Mouse (Mus musculus): Measurements from ENCODE around the gene Tmc5. TPM values are rescaled to one million over a fixed set of nuclear protein-coding genes. Genes with fewer than 3 reads are reported as not detected.

The Tmc5 gene
- polyA plus RNA-seq, 1 experiment from 2014 or later: 2.0 TPM

DNA sequence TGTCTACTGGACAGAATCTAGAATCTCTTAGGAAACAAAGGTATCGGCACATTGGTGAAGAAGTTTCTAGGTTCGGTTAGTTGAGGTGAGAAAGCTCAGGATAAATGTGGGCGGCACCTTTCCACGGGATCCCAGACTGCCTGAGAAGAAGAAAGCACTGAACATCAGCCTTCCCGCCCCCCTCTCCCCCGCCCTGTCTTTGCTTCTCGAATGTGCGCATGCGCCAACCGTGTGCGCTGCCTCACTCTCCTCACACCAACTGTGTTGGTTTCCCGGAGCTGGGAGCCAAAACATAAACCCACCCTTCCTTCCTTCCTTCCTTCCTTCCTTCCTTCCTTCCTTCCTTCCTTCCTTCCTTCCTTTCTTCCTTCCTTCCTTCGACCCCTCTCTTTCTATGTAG, 13.6 kb downstream of the Tmc5 start:
- DNase-seq (ENCODE audit: low spot score): no peak

DNA sequence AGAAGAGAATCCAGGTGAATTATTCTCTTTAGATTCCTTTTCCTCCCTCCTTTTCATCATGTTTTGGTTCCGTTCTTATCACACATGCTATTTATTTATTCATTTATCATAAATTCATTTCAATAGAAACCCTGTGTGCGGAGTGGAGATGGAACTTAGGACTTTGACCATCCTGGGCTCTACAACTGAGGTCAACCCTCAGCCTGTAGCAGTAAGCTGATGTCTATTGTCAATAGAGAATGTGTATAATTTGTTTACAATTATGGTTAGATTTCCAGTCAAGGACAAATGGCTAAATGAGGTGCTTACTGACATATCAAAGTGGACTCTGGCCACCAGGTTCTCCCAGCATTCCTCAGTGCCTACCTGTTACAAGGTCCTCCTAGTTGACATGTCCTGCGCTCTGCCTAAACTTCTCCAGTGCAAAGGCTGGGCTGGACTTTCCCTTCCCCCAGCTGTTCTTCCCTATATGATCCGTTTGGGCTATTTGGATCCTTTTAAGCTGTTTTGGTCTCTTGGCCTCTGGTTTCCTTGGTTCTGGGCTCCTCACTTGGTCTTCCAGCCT, 14.2 kb downstream of the Tmc5 start:
- DNase-seq (ENCODE audit: low spot score): no peak

DNA sequence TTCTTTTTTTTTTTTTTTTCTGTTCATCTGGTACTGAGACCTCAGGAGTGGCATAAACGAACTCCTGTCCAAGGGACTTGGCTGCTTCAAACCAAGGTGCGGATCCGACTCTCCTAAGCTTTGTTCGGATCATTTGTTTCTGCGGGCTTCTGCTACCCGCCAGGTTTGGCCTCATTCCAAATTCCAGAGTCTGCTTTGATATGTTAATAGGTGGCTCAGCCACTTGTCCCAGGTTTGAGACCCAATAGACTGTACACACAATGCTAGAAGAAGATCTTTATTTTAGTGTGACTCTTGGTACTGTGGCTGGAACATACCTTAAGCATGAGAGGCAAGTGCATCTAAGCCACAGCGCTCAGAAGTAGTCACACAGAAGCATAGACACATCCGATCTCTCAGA, 14.8 kb downstream of the Tmc5 start:
- DNase-seq (ENCODE audit: low spot score): no peak

DNA sequence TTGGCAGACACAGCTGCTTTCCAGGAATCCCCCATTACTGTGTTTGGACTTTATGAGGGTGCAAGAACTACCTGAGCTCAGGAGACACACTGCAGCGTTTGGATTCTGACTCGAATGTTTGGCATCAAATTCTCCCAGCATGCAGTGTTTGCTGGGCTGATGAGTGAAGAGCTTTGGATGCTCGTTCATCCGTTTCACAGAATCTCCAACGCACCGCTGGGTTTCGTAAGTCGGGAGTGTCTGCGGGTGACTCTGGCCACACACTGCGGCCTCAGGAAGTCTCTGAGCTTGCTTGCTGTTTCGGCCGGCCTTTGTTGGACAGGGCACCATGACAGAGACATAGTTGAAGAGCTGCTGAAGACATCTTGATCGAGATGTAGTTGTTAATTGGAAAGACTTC, 17.0 kb downstream of the Tmc5 start:
- DNase-seq (ENCODE audit: low spot score): no peak

DNA sequence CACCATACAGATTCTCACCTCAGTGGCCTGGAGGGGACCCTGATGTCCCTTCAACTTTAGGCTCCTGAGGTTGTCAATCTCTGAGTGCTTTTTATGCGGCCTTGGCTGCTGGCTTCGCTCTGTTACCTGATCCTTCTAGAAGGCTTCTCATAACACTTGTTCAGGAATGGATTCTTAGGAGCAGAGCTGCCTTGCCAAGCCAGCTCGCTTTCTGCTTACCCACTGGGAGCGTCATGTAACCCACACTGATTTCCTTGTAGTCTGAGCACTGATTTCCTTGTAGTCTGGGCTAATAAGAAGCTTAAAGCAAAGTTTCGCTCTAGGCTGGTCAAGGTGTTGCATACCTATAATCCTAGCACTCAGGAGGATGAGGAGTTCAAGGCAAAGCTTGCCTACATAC, 21.0 kb downstream of the Tmc5 start:
- no peak for DNase-seq (ENCODE audit: low spot score)

DNA sequence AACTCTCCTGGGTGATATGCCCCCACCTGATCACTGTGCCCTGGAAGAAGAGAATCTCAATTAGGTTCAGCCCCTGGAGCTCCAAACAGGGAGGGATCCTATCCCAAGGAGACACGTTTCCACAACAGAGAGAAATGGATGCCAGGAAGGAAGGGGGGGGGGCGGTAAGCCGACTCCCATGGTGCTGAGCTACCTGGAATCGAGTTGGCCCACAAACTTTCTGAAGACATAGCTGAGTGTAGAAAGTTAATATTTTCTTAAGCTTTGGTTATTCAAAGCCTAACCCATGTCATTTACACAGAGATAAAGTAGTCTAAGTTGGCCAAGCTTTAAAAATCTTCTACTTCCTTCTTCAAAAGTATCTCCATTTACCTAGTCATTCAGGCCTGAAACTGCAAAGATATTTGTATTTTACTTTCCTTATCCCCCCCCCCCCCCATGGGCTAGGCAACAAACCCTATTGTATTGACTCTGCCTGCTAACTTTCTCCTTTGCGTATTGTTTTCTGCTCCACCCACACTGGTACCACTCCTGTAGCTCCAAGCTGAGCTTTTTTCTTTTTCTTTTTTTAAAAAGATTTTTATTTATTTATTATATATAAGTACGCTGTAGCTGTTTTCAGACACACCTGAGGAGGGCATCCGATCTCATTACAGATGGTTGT, 23.3 kb downstream of the Tmc5 start:
- no peak for DNase-seq (ENCODE audit: low spot score)

DNA sequence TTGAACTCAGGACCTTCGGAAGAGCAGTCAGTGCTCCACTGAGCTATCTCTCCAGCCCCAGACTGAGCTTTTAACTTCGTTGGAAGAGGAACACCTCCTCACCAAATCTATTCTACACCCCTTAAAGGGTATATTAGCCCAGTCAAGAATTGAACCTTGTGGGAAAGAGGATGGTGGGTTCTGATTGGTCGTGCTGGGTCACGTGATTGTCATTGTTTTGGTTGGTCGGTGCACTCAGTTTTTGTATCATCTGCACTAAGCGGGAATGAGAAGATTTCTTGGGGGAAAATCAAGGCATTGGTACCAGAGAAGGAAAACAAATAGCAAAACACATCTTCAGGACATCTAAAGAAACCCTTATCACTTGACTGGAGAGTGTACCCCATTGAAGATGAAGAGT, 24.0 kb downstream of the Tmc5 start:
- DNase-seq (ENCODE audit: low spot score): no peak

DNA sequence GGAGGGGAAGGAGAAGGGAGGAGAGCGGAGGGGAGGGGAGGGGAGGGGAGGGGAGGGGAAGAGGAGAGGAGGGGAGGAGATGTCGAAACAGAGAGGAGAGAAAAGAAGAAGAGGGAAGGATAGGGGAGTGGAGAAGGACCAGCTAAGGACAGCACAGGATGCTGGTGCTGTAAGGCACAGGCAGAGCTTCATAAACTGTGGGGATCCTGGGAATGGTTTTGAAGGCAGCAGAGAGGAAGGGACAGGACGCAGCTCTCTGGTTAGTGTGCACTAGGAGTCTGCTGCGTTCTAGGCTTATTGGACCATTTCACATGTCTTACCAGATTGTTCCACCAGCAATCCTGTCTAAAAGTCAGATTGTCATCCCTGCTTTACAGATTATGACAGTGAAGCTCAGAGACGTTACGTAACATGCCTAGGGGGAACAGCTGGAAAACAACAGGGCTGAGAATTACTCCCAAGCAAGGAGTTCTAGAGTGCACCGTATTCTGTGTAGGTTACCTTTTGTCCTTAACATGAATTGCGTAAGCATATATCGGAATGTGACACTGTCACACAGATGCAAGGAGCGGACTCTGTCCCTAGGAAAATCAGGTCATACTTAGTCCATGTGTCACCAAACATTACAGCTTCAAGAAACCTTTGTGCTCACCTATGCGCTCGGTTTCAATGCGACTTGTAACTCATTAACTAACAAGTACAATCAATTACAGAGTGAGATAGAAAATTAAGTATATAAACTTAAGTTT, 30.6 kb downstream of the Tmc5 start:
- DNase-seq (ENCODE audit: low spot score): no peak

DNA sequence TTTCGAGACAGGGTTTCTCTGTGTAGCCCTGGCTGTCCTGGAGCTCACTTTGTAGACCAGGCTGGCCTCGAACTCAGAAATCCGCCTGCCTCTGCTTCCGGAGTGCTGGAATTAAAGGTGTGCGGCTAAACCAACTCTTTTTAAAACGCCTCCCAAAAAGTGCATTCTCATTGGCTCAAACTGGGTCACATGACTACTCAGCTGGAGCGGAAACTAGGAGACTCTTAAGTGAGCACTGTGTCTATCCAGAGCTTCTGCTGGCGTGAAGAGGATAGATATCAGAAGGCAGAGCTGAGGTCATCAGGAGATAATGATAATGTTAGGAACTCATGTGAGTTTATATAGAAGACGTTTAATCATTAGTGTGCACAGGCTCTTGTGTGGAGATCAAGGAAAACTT, 36.0 kb downstream of the Tmc5 start:
- no peak for DNase-seq (ENCODE audit: low spot score)

DNA sequence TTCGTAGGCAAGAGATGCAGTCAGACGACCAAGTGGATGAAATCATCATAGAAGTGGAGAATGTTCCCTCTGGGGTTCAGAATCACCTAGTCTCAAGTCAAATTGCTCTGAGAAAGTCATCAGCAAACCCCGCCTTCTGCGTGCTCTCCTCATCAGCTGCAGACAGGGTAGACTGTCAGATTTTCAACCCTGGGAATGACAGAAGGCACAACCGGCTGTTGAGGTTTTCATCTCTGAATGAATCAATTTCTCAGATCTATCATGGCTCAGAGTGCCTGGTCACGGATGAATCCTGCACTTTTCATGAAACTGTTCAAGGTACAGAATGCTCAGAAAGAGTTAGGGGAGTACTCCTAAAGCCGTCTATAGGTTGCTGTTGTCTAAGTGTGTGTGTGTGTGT, 36.9 kb downstream of the Tmc5 start:
- DNase-seq (ENCODE audit: low spot score): no peak

DNA sequence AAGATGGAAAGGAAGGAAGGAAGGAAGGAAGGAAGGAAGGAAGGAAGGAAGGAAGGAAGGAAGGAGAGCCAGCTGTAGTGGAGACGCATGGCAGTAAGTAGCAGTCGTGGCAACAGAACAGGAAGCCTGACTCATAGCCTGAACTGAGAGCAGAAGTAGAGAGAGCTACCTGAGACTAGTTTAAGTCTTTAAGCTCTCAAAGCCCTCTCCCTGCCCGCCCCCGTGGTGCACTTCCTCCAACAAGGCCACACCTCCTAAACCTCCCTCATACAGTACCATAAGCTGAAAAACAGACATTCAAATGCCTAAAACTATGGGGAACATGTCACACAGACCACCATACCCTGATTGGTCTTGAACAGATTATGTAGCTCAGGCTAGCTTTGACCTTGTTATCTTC, 40.4 kb downstream of the Tmc5 start:
- DNase-seq (ENCODE audit: low spot score): peak; percentile 45

DNA sequence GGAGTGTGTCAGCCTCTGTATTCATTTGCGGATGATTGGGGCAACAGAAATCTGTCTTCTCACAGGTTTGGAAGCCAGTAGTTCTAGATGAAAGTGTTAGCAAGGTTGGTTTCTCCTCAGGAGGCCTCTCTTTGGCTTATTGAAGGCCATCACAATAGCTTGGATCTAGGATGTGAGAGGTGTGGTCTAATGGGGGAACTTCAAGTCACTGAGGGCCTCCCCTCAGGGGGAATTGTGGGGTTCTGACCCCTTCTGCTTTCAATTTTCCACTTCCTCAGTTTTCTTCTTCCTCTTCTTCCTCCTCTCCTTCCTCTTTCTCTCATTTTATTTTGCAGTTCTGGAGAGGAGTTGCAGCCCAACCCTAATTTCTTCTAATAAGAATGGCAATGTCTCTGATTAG, 49.1 kb downstream of the Tmc5 start:
- no peak for DNase-seq (ENCODE audit: low spot score)

DNA sequence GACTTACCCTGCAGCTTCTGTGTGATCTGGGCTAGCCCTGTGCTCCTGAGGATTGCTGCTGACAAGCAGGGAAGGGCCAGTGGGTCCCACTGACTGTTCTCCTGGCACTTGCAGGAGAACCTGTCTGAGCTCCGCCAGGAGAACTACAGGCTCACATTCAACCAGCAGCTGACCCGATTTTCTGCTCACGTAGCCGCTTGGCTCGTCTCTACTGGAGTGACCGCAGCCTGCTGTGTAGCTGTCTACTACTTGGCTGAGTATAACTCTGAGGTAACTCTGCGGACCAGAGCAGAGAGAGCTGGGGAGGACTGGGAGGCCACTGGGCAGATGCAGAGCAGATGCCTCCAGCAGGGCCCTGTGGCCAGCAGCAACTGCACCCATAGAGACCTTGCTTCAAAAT, 52.2 kb downstream of the Tmc5 start:
- DNase-seq (ENCODE audit: low spot score): no peak

DNA sequence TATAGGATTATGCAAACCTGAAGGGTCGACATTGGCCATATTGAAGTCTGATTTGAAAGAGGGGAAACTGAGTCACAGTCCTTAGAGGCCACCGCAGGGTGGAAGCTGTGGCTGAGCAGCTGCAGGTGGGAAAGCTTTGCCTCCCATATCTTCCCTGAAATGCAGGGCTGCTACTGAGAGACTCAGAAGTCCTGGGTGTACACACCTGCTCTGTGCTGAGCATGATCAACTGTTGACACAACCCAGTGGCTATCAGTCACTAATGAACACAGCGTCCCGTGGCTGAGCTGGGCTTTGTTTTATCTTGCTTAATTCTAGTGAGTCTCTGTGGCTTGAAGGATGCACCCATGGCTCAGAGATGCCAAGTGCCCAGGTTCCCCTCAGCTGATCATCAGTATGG, 53.0 kb downstream of the Tmc5 start:
- no peak for DNase-seq (ENCODE audit: low spot score)

DNA sequence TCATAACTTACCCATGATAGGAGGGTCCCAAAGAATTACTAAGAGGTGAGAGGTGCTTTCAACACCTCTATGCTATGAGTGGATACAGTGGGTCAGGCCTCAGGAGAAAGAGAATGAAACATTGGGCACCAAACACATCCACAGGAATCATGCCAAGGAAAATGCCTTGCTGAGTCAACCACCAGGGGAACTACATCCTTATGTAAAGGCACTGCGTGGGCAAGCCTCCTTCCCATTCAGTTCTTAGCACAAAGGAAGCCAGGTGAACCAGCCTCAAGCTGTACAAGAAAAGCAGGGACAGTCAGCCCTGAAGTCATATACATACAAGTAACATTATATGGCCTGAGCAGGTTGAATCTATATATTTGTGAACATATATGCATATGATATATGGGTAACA, 53.8 kb downstream of the Tmc5 start:
- DNase-seq (ENCODE audit: low spot score): no peak

DNA sequence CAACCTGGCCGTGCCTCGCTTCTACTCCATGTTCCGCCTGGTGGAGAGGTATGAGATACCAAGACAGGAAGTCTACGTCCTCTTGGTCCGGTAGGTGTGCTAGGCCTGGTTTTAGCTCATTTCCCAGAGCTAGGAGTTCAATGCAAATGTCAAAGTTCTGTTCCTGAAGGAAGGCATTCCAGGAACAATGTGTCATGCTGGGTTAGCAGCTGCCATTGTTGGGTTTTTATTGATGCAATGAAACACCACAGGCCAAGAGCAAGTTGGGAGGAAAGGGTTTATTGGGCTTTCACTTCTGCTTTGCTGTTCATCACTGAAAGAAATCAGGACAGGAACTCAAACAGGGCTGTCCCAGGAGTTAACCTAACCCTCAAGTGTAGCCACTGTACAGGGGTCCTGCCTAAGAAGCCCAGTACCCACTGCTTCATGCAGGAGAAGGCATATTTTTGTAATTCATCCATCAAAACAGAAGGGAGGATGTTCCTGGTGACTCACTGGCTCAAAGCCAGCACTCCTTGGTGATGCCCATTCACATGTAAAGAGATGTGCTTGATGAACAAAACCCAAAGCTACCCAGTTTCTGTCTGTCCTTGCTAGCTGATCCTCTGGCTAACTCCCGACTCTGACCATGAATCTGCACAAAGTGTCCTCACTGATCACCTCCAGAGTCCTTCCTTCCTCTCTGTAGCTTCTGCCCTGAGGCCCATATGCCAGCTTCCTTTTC, 55.6 kb downstream of the Tmc5 start:
- no peak for DNase-seq (ENCODE audit: low spot score)

DNA sequence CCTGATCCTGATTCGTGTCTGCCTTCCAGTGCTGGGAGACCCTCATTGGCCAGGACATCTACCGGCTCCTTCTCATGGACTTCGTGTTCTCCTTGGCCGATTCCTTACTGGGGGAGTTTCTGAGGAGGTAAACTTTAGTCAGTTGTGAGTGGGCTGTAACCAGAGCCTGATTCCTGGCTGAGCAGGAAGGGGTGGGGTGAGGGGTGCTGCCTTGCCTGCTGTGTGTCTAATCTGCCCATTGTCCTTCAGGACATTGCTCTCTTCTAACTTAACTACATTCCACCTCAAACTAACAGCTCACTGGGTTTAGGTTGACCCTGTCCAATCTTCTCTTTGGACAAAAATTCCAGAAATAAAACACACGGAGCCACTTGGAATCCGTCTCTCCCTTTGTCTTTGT, 59.6 kb downstream of the Tmc5 start:
- no peak for DNase-seq (ENCODE audit: low spot score)

DNA sequence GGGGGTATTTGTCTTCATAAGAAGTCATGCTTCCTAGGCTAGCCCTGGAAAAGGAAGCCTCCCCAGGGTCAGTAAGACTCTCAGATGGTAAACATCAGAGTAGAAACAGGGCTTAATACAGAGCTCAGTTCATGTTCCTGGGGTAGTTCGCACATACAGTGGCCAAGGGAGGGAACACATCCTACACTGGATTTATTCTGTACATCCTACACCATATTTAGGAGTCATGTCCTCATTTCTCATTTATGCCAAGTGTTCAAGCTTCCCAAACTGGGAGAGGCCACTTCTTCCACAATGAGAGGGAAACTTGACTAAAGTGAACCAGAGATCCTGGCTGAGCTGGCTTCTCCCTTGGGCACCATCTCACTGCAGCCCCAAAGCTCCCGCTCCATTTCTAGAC, 70.7 kb downstream of the Tmc5 start:
- DNase-seq (ENCODE audit: low spot score): no peak

DNA sequence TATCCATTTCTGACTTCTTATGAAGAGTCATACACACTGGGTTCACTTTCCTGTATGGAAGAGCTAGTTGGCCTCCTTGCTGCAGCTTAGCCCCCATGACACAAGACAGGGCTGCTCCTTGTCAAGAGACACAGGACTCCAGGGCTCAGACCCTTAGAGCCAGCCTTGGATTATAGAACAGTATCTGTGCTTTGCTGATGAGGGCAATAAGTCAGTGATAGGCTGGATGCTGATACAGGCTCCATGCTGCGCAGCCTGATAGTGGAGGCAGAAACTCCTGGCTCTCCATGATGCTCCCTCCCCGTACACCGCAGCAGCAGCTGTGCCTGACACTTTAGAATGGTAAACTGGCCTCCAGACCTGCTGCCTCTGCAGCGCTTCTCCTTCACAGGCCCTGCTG, 73.0 kb downstream of the Tmc5 start:
- DNase-seq (ENCODE audit: low spot score): no peak

DNA sequence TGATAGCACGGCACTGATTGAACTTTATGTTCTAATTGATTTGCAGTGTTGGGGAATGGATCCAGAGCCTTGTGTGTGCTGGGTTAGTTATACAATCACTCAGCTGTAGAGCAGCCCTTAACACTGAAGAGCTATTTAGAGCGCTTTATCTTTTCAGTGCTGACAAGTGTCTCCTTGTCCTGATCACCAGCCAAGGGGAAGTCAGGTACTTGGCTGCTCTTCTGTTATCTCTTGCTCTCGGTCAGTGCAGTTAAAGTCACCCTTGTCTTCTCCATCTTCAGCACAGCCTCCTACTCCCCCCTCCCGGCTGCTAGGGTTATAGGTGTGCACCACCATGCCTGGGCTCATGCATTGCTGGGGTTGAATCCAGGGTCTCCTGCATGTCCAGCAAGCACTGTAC, 79.7 kb downstream of the Tmc5 start:
- DNase-seq (ENCODE audit: low spot score): no peak

DNA sequence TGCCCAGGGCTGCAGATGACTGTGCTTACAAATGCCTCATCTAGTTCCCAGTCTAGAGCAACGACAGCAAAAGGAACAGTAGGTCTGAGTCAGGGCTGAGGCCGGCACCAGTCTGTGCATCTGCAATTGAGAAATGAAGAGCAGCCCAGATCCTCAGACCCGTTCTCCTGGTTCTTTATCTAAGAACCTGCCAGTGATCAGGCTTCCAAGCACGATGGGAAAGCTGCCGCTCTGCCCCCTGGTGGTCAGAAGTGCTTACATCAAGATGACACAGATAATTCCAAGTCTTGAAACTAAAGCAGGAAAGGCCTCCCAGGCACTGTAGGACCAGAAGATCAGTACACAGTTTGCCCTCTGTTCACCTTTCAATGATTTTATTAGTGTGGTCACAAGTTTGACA, 91.1 kb downstream of the Tmc5 start:
- peak; percentile 73 for DNase-seq (ENCODE audit: low spot score)

DNA sequence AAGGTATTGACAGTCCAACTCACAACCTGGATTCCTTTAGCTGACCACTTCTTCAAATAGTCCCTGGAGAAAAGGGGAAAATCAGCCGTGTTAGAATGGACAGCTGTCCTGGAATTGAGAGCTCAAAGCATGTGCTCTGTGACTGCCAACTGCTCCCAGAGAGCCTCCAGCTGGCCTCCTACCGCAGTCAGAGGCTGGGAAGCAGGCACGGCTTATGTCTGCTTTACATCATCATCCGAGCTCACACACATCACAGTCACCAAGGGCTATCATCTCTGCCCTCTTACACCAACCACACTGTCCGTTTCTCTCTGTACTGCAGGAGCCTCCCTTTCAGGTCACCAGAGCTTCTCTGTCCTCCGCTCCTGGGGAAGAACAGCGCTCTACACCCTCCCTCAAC, 92.0 kb downstream of the Tmc5 start:
- no peak for DNase-seq (ENCODE audit: low spot score)
